In genomic region chr19:20390455-20390994, GRCm38 (mm10) we compare ENCODE assay signal across 8 mouse cellular contexts. TPM values are rescaled to one million over a fixed set of nuclear protein-coding genes. Genes with fewer than 3 reads are reported as not detected.
DNase-seq lines count a peak whose midpoint lies in the region; ATAC-seq and TF ChIP-seq lines count a peak whose summit lies in the region.

Gene Anxa1, minus strand, starts transcription at chr19:20390944.

- no peak within 1 kb of the TSS for H3ac ChIP-seq in myocyte (ENCODE audit: control insufficient read depth, insufficient read length)

- peak; percentile 34 for TF ChIP-seq POLR2A in myocyte (IDR thresholded peaks at IDR 0.05; ENCODE audit: insufficient read length, low read depth)

- DNase-seq in 416B (ENCODE audit: low read depth) (peak; percentile 90), ZHBTc4 (ENCODE audit: low read depth, low spot score) (peak; percentile 66)
- no peak for DNase-seq in gonadal fat pad, adult 2 months (ENCODE audit: low read depth)
- peak; percentile 24 for DNase-seq in kidney, postnatal 14 days
- DNase-seq in cerebellum, adult 8-10 months, result no peak
- no peak for DNase-seq in T-cell, adult 2 months (ENCODE audit: low spot score)

- no peak for ATAC-seq in inflammation-experienced regulatory T-cells, adult 6 months

- H3K79me2 ChIP-seq in myocyte (ENCODE audit: control insufficient read depth, insufficient read depth), result peaks cover 48% of the 10 kb centered on the region

- peak within 1 kb of the TSS; percentile 43 for H3K4me3 ChIP-seq in myocyte

- peak within 1 kb of the TSS; percentile 67 for H3K4me2 ChIP-seq in myocyte (ENCODE audit: low read depth)

- H3K36me3 ChIP-seq in myocyte (ENCODE audit: control insufficient read depth, insufficient read depth), result peaks cover 5% of the 10 kb centered on the region

- H3K27me3 ChIP-seq in myocyte (ENCODE audit: control insufficient read depth, insufficient read depth, insufficient read length), result no peaks in the 10 kb centered on the region

TF ChIP-seq in myocyte, 11 proteins besides CTCF, POLR2A, EP300 and RAD21:
- TF ChIP-seq TCF3 (IDR thresholded peaks at IDR 0.05; ENCODE audit: insufficient read length, low read depth) (no peak), CEBPB (IDR thresholded peaks at IDR 0.05; ENCODE audit: insufficient read depth, poor library complexity, severe bottlenecking) (peak; percentile 65)

RNA-seq across cellular contexts. Expression of gene Anxa1, which starts in this region (rescaled TPM):
- 60.5 and 102 TPM in 2 replicates for polyA plus RNA-seq in gonadal fat pad, adult 2 months (2012; rRNA removed)
- polyA plus RNA-seq in myocyte (2012; fragmentation: generic; extraction: Trizol), result 139 TPM
- polyA plus RNA-seq in inflammation-experienced regulatory T-cells, adult 6 months (2017; shearing (Covaris generic)), result 10 to 100 TPM in 1 of 3 experiments, 1 to 10 TPM in 2; 6.1 to 16.1 (median 6.9) TPM

Comparison
In these comparisons a context has a peak if more than half of its experiments do, and no peak if none do; other contexts are left out.
1. DNase-seq: peak in 416B (single experiment), ZHBTc4 (single experiment) and kidney, postnatal 14 days (single experiment); none in gonadal fat pad, adult 2 months (single experiment), cerebellum, adult 8-10 months (single experiment) and T-cell, adult 2 months (single experiment).